Comparison of ENCODE assay signal across 8 mouse cellular contexts in the genomic region with DNA sequence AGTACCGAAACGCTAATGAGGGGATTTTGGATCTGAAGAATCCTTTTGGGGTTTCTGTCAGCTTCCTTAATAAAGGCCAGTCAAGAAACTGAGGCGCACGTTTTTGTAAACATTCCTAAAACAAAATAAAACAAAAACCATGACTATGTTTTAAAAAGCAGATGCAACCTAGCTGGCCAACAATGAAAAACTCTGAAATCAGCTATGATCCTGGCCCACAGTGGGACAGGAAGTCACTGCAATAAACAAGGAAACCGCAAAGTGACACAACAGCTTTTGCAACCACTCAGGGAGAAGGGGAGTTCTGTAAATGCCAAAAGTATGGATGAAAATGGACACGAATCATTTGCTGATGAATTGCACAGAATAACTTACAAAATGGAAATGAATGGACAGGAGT. TPM values are rescaled to one million over a fixed set of nuclear protein-coding genes. Genes with fewer than 3 reads are reported as not detected.
DNase-seq lines count a peak whose midpoint lies in the region; ATAC-seq and TF ChIP-seq lines count a peak whose summit lies in the region.

No protein-coding gene starts in this region.

- H3K27me3 ChIP-seq in embryonic facial prominence, embryonic 15.5 days = no peaks in the 10 kb centered on the region
- no peaks in the 10 kb centered on the region for H3K27me3 ChIP-seq in limb, embryonic 14.5 days (ENCODE audit: control insufficient read depth, insufficient read depth, low read length)
- H3K27me3 ChIP-seq in neural tube, embryonic 15.5 days (replicated peaks) = no peaks in the 10 kb centered on the region

- H3K4me2 ChIP-seq in embryonic facial prominence, embryonic 15.5 days (replicated peaks) = peak overlapping the region; percentile 71
- H3K4me2 ChIP-seq in limb, embryonic 14.5 days (replicated peaks; ENCODE audit: low read depth, low read length, severe bottlenecking) = peak overlapping the region; percentile 67
- H3K4me2 ChIP-seq in neural tube, embryonic 15.5 days = peak overlapping the region; percentile 72

- no peak for DNase-seq in lung, adult 2 months
- DNase-seq in lung, postnatal 14 days = no peak
- DNase-seq in limb, embryonic 14.5 days (ENCODE audit: low spot score) = no peak
- no peak for DNase-seq in left cerebral cortex, postnatal 25 days (ENCODE audit: low spot score in 2 of 2)
- no peak for DNase-seq in cerebellum, postnatal 25 days
- no peak for DNase-seq in layer of hippocampus, adult 9-11 months

- peaks cover 3% of the 10 kb centered on the region; the same call in 1 of the 2 replicates for H3K4me1 ChIP-seq in lung, adult 2 months (ENCODE audit: control insufficient read depth, insufficient read depth, low read length)
- H3K4me1 ChIP-seq in embryonic facial prominence, embryonic 15.5 days = peaks cover 33% of the 10 kb centered on the region
- peaks cover 14% of the 10 kb centered on the region for H3K4me1 ChIP-seq in limb, embryonic 14.5 days (ENCODE audit: control insufficient read depth, insufficient read depth, low read length)
- peaks cover 34% of the 10 kb centered on the region for H3K4me1 ChIP-seq in neural tube, embryonic 15.5 days

- no peak for ATAC-seq in embryonic facial prominence, embryonic 15.5 days (ENCODE audit: insufficient number of reproducible peaks, low FRiP score, low TSS enrichment, low read depth)
- ATAC-seq in limb, embryonic 14.5 days (ENCODE audit: low FRiP score, low read depth) = no peak
- no peak for ATAC-seq in neural tube, embryonic 15.5 days (ENCODE audit: low FRiP score)

- no peak for TF ChIP-seq CTCF in lung, adult 2 months (IDR thresholded peaks at IDR 0.05; ENCODE audit: insufficient read depth, low read length)

- 2% methylated on average over 6 of the region's 6 CpGs for WGBS in lung, adult 2 months
- WGBS in embryonic facial prominence, embryonic 15.5 days = 10% methylated on average over 6 of the region's 6 CpGs
- WGBS in limb, embryonic 14.5 days = 12% methylated on average over 6 of the region's 6 CpGs
- 12% methylated on average over 6 of the region's 6 CpGs for WGBS in neural tube, embryonic 15.5 days

- intact Hi-C loops in left cerebral cortex, postnatal 25 days (cut with DNase I) = no loop called here

- H3K9me3 ChIP-seq in embryonic facial prominence, embryonic 15.5 days (replicated peaks) = no peaks in the 10 kb centered on the region
- no peaks in the 10 kb centered on the region for H3K9me3 ChIP-seq in limb, embryonic 14.5 days (ENCODE audit: control insufficient read depth, low read length)
- H3K9me3 ChIP-seq in neural tube, embryonic 15.5 days (replicated peaks) = no peaks in the 10 kb centered on the region

- TF ChIP-seq POLR2A in lung, adult 2 months (IDR thresholded peaks at IDR 0.05; ENCODE audit: borderline replicate concordance, extremely low read depth, low read depth, low read length) = no peak
- no peak for TF ChIP-seq POLR2A in limb, embryonic 14.5 days (IDR thresholded peaks at IDR 0.05; ENCODE audit: borderline replicate concordance, extremely low read depth, insufficient read depth, insufficient read length)

- peak overlapping the region; percentile 44; the same call in 1 of the 2 replicates for H3K27ac ChIP-seq in embryonic facial prominence, embryonic 15.5 days (replicated peaks)
- H3K27ac ChIP-seq in limb, embryonic 14.5 days (replicated peaks; ENCODE audit: low read depth, low read length) = no peak overlapping the region
- H3K27ac ChIP-seq in neural tube, embryonic 15.5 days (replicated peaks) = peak overlapping the region; percentile 84

- H3K36me3 ChIP-seq in embryonic facial prominence, embryonic 15.5 days = no peaks in the 10 kb centered on the region
- H3K36me3 ChIP-seq in limb, embryonic 14.5 days (ENCODE audit: control insufficient read depth, insufficient read depth, low read length) = no peaks in the 10 kb centered on the region
- H3K36me3 ChIP-seq in neural tube, embryonic 15.5 days = no peaks in the 10 kb centered on the region

- H3K9ac ChIP-seq in embryonic facial prominence, embryonic 15.5 days = no peak overlapping the region
- no peak overlapping the region for H3K9ac ChIP-seq in limb, embryonic 14.5 days (ENCODE audit: low read depth, low read length, severe bottlenecking)
- no peak overlapping the region for H3K9ac ChIP-seq in neural tube, embryonic 15.5 days (replicated peaks)

- peak overlapping the region; percentile 30 for H3K4me3 ChIP-seq in lung, adult 2 months (replicated peaks; ENCODE audit: extremely low read depth, low read depth, low read length)
- peak overlapping the region; percentile 57 for H3K4me3 ChIP-seq in embryonic facial prominence, embryonic 15.5 days (replicated peaks)
- peak overlapping the region; percentile 45 for H3K4me3 ChIP-seq in limb, embryonic 14.5 days (replicated peaks; ENCODE audit: low read length)
- H3K4me3 ChIP-seq in neural tube, embryonic 15.5 days (replicated peaks) = peak overlapping the region; percentile 51

RNA-seq across cellular contexts. Expression of a gene that starts 5.4 kb away (rescaled TPM):
- 19.0 and 21.2 TPM in 2 replicates for polyA plus RNA-seq in lung, adult 2 months (2012; rRNA removed)
- 9.4 and 10.3 TPM in 2 replicates for polyA plus RNA-seq in embryonic facial prominence, embryonic 15.5 days (2015; fragmentation: Nextera tagmentation; extraction: Ambion mirVana)
- 20.1 and 26.6 TPM in 2 replicates for polyA plus RNA-seq in limb, embryonic 14.5 days (2012; rRNA removed)
- polyA plus RNA-seq in limb, embryonic 14.5 days (2014; fragmentation: Nextera tagmentation; extraction: Ambion mirVana) = 8.6 and 10.1 TPM in 2 replicates
- 6.6 and 7.3 TPM in 2 replicates for polyA plus RNA-seq in neural tube, embryonic 15.5 days (2015; fragmentation: Nextera tagmentation; extraction: Ambion mirVana)
- total RNA-seq in left cerebral cortex, postnatal 25 days (2021) = 10 to 100 TPM; 12.6 to 14.3 TPM

RNA-seq across cellular contexts. Expression of a gene that starts 8.5 kb away (rescaled TPM):
- polyA plus RNA-seq in lung, adult 2 months (2012; rRNA removed) = 0.02 and 0.04 TPM in 2 replicates
- polyA plus RNA-seq in embryonic facial prominence, embryonic 15.5 days (2015; fragmentation: Nextera tagmentation; extraction: Ambion mirVana) = 0.13 and 0.15 TPM in 2 replicates
- polyA plus RNA-seq in limb, embryonic 14.5 days (2012; rRNA removed) = 0.26 and 0.35 TPM in 2 replicates
- 0.17 TPM in 1 of 2 replicates, not detected in the other for polyA plus RNA-seq in limb, embryonic 14.5 days (2014; fragmentation: Nextera tagmentation; extraction: Ambion mirVana)
- polyA plus RNA-seq in neural tube, embryonic 15.5 days (2015; fragmentation: Nextera tagmentation; extraction: Ambion mirVana) = 0.15 and 0.17 TPM in 2 replicates
- total RNA-seq in left cerebral cortex, postnatal 25 days (2021) = under 1 TPM; 0.50 TPM

RNA-seq across cellular contexts. Expression of a gene that starts 45.2 kb away (rescaled TPM):
- polyA plus RNA-seq in lung, adult 2 months (2012; rRNA removed) = 144 and 157 TPM in 2 replicates
- 244 and 245 TPM in 2 replicates for polyA plus RNA-seq in embryonic facial prominence, embryonic 15.5 days (2015; fragmentation: Nextera tagmentation; extraction: Ambion mirVana)
- polyA plus RNA-seq in limb, embryonic 14.5 days (2012; rRNA removed) = 212 and 247 TPM in 2 replicates
- polyA plus RNA-seq in limb, embryonic 14.5 days (2014; fragmentation: Nextera tagmentation; extraction: Ambion mirVana) = 206 and 217 TPM in 2 replicates
- polyA plus RNA-seq in neural tube, embryonic 15.5 days (2015; fragmentation: Nextera tagmentation; extraction: Ambion mirVana) = 236 and 238 TPM in 2 replicates
- 100 to 1,000 TPM; 264 to 272 TPM for total RNA-seq in left cerebral cortex, postnatal 25 days (2021)
